8 mouse cellular contexts compared by ENCODE assay signal in the genomic region with DNA sequence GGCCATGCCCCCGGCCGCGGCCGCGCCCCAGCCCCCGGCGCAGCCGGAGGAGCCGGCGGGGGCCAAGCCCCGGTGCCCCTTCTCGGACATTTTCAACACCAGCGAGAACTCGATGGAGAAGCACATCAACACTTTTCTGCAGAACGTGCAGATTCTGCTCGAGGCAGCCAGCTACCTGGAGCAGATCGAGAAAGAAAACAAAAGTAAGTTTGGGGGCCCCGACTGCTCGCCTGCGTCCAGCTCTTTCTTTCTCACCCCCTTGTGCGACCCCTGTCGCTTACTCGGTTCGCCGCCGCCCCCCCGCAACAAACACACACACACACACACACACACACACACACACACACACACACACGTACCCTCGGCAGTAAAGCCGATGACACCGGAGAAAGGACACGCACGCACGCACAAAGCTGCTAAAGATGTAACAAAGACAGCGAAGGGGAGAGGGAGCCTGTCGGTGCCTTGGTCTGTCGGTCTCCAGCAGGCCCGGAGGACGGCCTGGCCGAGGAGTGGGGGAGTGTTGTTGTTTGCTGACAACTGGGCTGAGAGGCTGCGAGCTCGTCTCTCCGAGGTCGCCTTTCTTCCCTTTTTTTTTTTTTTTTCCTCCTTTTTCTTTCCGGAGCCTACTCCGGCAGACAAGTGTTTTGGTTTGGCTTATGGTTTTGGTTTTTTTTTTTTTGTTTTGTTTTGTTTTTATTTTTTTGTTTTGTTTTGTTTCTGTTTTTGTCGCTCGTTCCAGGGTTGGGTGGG. TPM values are rescaled to one million over a fixed set of nuclear protein-coding genes. Genes with fewer than 3 reads are reported as not detected.
A peak's percentile ranks its signal among the peaks of the same experiment; 100 is the strongest.
DNase-seq lines count a peak whose midpoint lies in the region; ATAC-seq and TF ChIP-seq lines count a peak whose summit lies in the region.

No protein-coding gene starts in this region.

- H3K27me3 ChIP-seq in kidney, postnatal 0 days (ENCODE audit: insufficient read depth, low read length), result no peaks in the 10 kb centered on the region

- peaks cover 12% of the 10 kb centered on the region; the same call in 1 of the 2 replicates for H3K4me1 ChIP-seq in kidney, postnatal 0 days (replicated peaks; ENCODE audit: insufficient read depth, low read length)

- under 1% methylated on average over 48 of the region's 48 CpGs for WGBS in kidney, postnatal 0 days

- no peak for ATAC-seq in kidney, postnatal 0 days (replicated peaks; ENCODE audit: low FRiP score, low read depth)
- ATAC-seq in granulocyte monocyte progenitor cell, adult 5-6 weeks (replicated peaks; ENCODE audit: poor library complexity, severe bottlenecking), result no peak

- no peaks in the 10 kb centered on the region for H3K36me3 ChIP-seq in kidney, postnatal 0 days (ENCODE audit: insufficient read depth, low read length)

- no peak for TF ChIP-seq CTCF in kidney, postnatal 0 days (IDR thresholded peaks at IDR 0.05; ENCODE audit: low read depth)

- DNase-seq in ovary, postnatal 10 days (ENCODE audit: low spot score), result peak; percentile 58
- DNase-seq in ovary, adult 18-20 months (ENCODE audit: low spot score), result no peak
- peak; percentile 56 to 61 for DNase-seq in cerebellum, postnatal 36 days
- peak; percentile 64 to 77 for DNase-seq in heart, adult 18-20 months
- DNase-seq in kidney, postnatal 0 days (ENCODE audit: low spot score), result peak; percentile 79
- peak; percentile 58 for DNase-seq in lung, postnatal 14 days
- peak; percentile 37 for DNase-seq in right cerebral cortex, postnatal 14 days

- H3K4me3 ChIP-seq in kidney, postnatal 0 days (replicated peaks; ENCODE audit: low read depth, low read length), result peak overlapping the region; percentile 96

- H3K9me3 ChIP-seq in kidney, postnatal 0 days (replicated peaks; ENCODE audit: low read length), result no peaks in the 10 kb centered on the region

- H3K9ac ChIP-seq in kidney, postnatal 0 days (ENCODE audit: low read depth, low read length), result peak overlapping the region; percentile 85

- peak overlapping the region; percentile 91 for H3K4me2 ChIP-seq in kidney, postnatal 0 days (ENCODE audit: low read length)

- peak overlapping the region; percentile 97 for H3K27ac ChIP-seq in kidney, postnatal 0 days

RNA-seq across cellular contexts. Expression of gene Mxi1, which starts 0.6 kb away (rescaled TPM):
- 10 to 100 TPM; 37.8 to 42.7 TPM for total RNA-seq in heart, adult 18-20 months (2021)
- 51.9 and 55.0 TPM in 2 replicates for polyA plus RNA-seq in kidney, postnatal 0 days (2015; fragmentation: Nextera tagmentation; extraction: Ambion mirVana)
- total RNA-seq in granulocyte monocyte progenitor cell, adult 5-6 weeks (2014; fragmentation: Nextera tagmentation), result 19.6 and 28.2 TPM in 2 replicates
- 50.7 and 54.9 TPM in 2 replicates for total RNA-seq in granulocyte monocyte progenitor cell, adult 5-6 weeks (2017)
